Mouse (Mus musculus) forebrain, postnatal 0 days (tissue): ENCODE measurements around the gene E330009J07Rik. TPM values are rescaled to one million over a fixed set of nuclear protein-coding genes. Genes with fewer than 3 reads are reported as not detected.

Experiments used
- ATAC-seq: fragments of 200-750 bp; cut with Nextera tagmentation; 2 replicates; pipeline ENCODE4 v1.8.0; 2017; ENCODE audit warnings: mild to moderate bottlenecking, moderate library complexity
- DNase-seq: peaks from one replicate; pipeline ENCODE4 v3.0.0-alpha.2; 2015
- H3K27ac ChIP-seq: fragments of 300-500 bp; sonication (generic); 2 replicates; pipeline ENCODE4 v1.5.1; 2014; ENCODE audit warnings: low read depth, mild to moderate bottlenecking, antibody characterized with exemption, low read length, moderate library complexity, mixed read lengths
- H3K27me3 ChIP-seq: fragments of 300-500 bp; sonication (generic); 2 replicates; pipeline ENCODE4 v1.6.1; 2014; ENCODE audit warnings: mild to moderate bottlenecking, low read length, mixed read lengths; ENCODE audit not compliant: insufficient read depth
- H3K36me3 ChIP-seq: fragments of 300-500 bp; sonication (generic); 2 replicates; pipeline ENCODE4 v1.6.1; 2014; ENCODE audit warnings: mild to moderate bottlenecking, moderate library complexity; ENCODE audit not compliant: insufficient read depth
- H3K4me1 ChIP-seq: fragments of 300-500 bp; sonication (generic); 2 replicates; pipeline ENCODE4 v1.6.1; 2014; ENCODE audit warnings: antibody characterized with exemption; ENCODE audit not compliant: insufficient read depth
- H3K4me2 ChIP-seq: fragments of 300-500 bp; sonication (generic); 2 replicates; pipeline ENCODE4 v1.6.1; 2014; ENCODE audit warnings: low read depth, mild to moderate bottlenecking, moderate library complexity
- H3K4me3 ChIP-seq: fragments of 300-500 bp; sonication (generic); 2 replicates; pipeline ENCODE4 v1.5.1; 2014; ENCODE audit warnings: low read depth, low read length, mixed read lengths
- H3K9ac ChIP-seq: fragments of 300-500 bp; sonication (generic); 2 replicates; pipeline ENCODE4 v1.6.1; 2014; ENCODE audit warnings: mild to moderate bottlenecking
- H3K9me3 ChIP-seq: fragments of 300-500 bp; sonication (generic); 2 replicates; pipeline ENCODE4 v1.6.1; 2016; ENCODE audit warnings: low read length
- CTCF ChIP-seq: sonication (generic); IDR thresholded peaks from 2 replicates; pipeline ENCODE4 v1.5.1; 2016; ENCODE audit warnings: antibody characterized with exemption, control low read depth, low read depth
- WGBS: fragments of 180-500 bp; shearing (Covaris S2); extraction: QIAGEN DNeasy Blood & Tissue Kit; methylation state at CpG from one replicate; pipeline ENCODE4 v1.1.7; 2014; 5-methylcytosine and 5-hydroxymethylcytosine counted together
- polyA plus RNA-seq: library from polyadenylated mRNA; unstranded; fragments of >200 nt; fragmentation: Nextera tagmentation; extraction: Ambion mirVana; gene quantifications from 2 replicates; pipeline ENCODE4 v1.2.1, GENCODE M21; 2015
- total RNA-seq: library from RNA; depleted of rRNA; stranded (reverse); fragments of >200 nt; gene quantifications from 2 replicates; pipeline ENCODE4 v1.2.3, GENCODE M21; 2014

E330009J07Rik gene
- total and polyA plus RNA-seq, 2 experiments from 2014 or later: 10.2 to 26.4 TPM

- DNase-seq: no peak
- 66% methylated on average over 4 of the region's 4 CpGs for WGBS
- Histone ChIP-seq H3K27ac (no peak overlapping the region), H3K9me3 (no peaks in the 10 kb centered on the region), H3K36me3 (peaks cover 12% of the 10 kb centered on the region; the same call in 1 of the 2 replicates), H3K27me3 (no peaks in the 10 kb centered on the region), H3K4me2 (no peak overlapping the region), H3K4me1 (no peaks in the 10 kb centered on the region), H3K9ac (no peak overlapping the region), H3K4me3 (no peak overlapping the region)
- no peak for ATAC-seq
- no peak for TF ChIP-seq CTCF
These were observed 17.5 kb downstream of the E330009J07Rik start for GRCm38 (mm10) chr6:40418386-40418785.

GRCm38 (mm10) chr6:40415799-40416198 lies 20.1 kb downstream of the E330009J07Rik start:
- TF ChIP-seq CTCF: no peak
- WGBS: 77% methylated on average over 5 of the region's 5 CpGs

GRCm38 (mm10) chr6:40413565-40413964 lies 22.4 kb downstream of the E330009J07Rik start:
- ATAC-seq: no peak
- DNase-seq: no peak
- no peaks in the 10 kb centered on the region for H3K9me3 ChIP-seq
- no peaks in the 10 kb centered on the region for H3K4me1 ChIP-seq
- H3K36me3 ChIP-seq: peaks cover 16% of the 10 kb centered on the region
- no peak overlapping the region for H3K9ac ChIP-seq
- no peak for TF ChIP-seq CTCF
- no peak overlapping the region for H3K4me3 ChIP-seq
- 91% methylated on average over 3 of the region's 3 CpGs for WGBS
- no peak overlapping the region for H3K27ac ChIP-seq
- H3K27me3 ChIP-seq: no peaks in the 10 kb centered on the region
- H3K4me2 ChIP-seq: no peak overlapping the region

More at GRCm38 (mm10) chr6:40415799-40416198, 20.1 kb downstream of the E330009J07Rik start:
- Histone ChIP-seq H3K27me3 (no peaks in the 10 kb centered on the region), H3K4me3 (no peak overlapping the region), H3K4me2 (no peak overlapping the region), H3K9me3 (no peaks in the 10 kb centered on the region), H3K9ac (no peak overlapping the region), H3K4me1 (no peaks in the 10 kb centered on the region), H3K36me3 (peaks cover 15% of the 10 kb centered on the region; the same call in 1 of the 2 replicates), H3K27ac (no peak overlapping the region)
- DNase-seq (no peak), ATAC-seq (no peak)

GRCm38 (mm10) chr6:40413046-40413445 lies 22.9 kb downstream of the E330009J07Rik start:
- no peak overlapping the region for H3K4me3 ChIP-seq
- no peaks in the 10 kb centered on the region for H3K27me3 ChIP-seq
- no peak for TF ChIP-seq CTCF
- no peaks in the 10 kb centered on the region for H3K9me3 ChIP-seq
- no peak for ATAC-seq
- no peak for DNase-seq
- H3K27ac ChIP-seq: no peak overlapping the region
- H3K9ac ChIP-seq: no peak overlapping the region
- H3K4me1 ChIP-seq: no peaks in the 10 kb centered on the region
- peaks cover 16% of the 10 kb centered on the region for H3K36me3 ChIP-seq
- H3K4me2 ChIP-seq: no peak overlapping the region
- whole genome bisulfite sequencing: 90% methylated on average over 5 of the region's 5 CpGs

- 95% methylated on average over 3 of the region's 3 CpGs for WGBS
- DNase-seq (no peak), ATAC-seq (no peak)
- no peak overlapping the region for H3K4me3 ChIP-seq
- no peaks in the 10 kb centered on the region for H3K4me1 ChIP-seq
- no peaks in the 10 kb centered on the region for H3K9me3 ChIP-seq
- no peak overlapping the region for H3K9ac ChIP-seq
- H3K27me3 ChIP-seq: no peaks in the 10 kb centered on the region
- no peak overlapping the region for H3K27ac ChIP-seq
- H3K36me3 ChIP-seq: peaks cover 35% of the 10 kb centered on the region
- H3K4me2 ChIP-seq: no peak overlapping the region
- no peak for TF ChIP-seq CTCF
These were observed 24.9 kb downstream of the E330009J07Rik start for GRCm38 (mm10) chr6:40411085-40411484.

GRCm38 (mm10) chr6:40403640-40404285 lies 32.2 kb downstream of the E330009J07Rik start:
- peaks cover 72% of the 10 kb centered on the region for H3K36me3 ChIP-seq
- H3K27ac ChIP-seq: no peak overlapping the region
- TF ChIP-seq CTCF: no peak
- no peaks in the 10 kb centered on the region for H3K27me3 ChIP-seq
- no peaks in the 10 kb centered on the region for H3K9me3 ChIP-seq
- DNase-seq (no peak), ATAC-seq (no peak)
- no peaks in the 10 kb centered on the region for H3K4me1 ChIP-seq
- H3K9ac ChIP-seq: no peak overlapping the region
- no peak overlapping the region for H3K4me2 ChIP-seq
- WGBS: 91% methylated on average over 4 of the region's 4 CpGs
- no peak overlapping the region for H3K4me3 ChIP-seq

- no peak for TF ChIP-seq CTCF
- Histone ChIP-seq H3K27me3 (no peaks in the 10 kb centered on the region), H3K4me3 (no peak overlapping the region), H3K9me3 (no peaks in the 10 kb centered on the region), H3K27ac (no peak overlapping the region), H3K9ac (no peak overlapping the region), H3K4me2 (no peak overlapping the region), H3K4me1 (no peaks in the 10 kb centered on the region), H3K36me3 (peaks cover 65% of the 10 kb centered on the region)
- DNase-seq (no peak), ATAC-seq (no peak)
- 90% methylated on average over 2 of the region's 2 CpGs for WGBS
These were observed 33.9 kb downstream of the E330009J07Rik start for GRCm38 (mm10) chr6:40402031-40402430.
